Mouse (Mus musculus) hindbrain, embryonic 10.5 days (tissue): ENCODE results near the gene Ltn1. TPM values are rescaled to one million over a fixed set of nuclear protein-coding genes. Genes with fewer than 3 reads are reported as not detected.

Experiments used
- DNase-seq: peaks from one replicate; pipeline ENCODE4 v3.0.0-alpha.2; 2017; ENCODE audit warnings: low spot score
- H3K27ac ChIP-seq: fragments of 300-500 bp; sonication (generic); 2 replicates; pipeline ENCODE4 v1.5.1; 2016; ENCODE audit warnings: mild to moderate bottlenecking, moderate library complexity
- H3K27me3 ChIP-seq: fragments of 300-500 bp; sonication (generic); 2 replicates; pipeline ENCODE4 v1.6.1; 2016; ENCODE audit warnings: mild to moderate bottlenecking; ENCODE audit not compliant: poor library complexity, insufficient read depth, severe bottlenecking
- H3K36me3 ChIP-seq: fragments of 300-500 bp; sonication (generic); 2 replicates; pipeline ENCODE4 v1.6.1; 2016; ENCODE audit warnings: mild to moderate bottlenecking, moderate library complexity
- H3K4me1 ChIP-seq: fragments of 300-500 bp; sonication (generic); replicated peaks from 2 replicates; pipeline ENCODE4 v1.6.1; 2016; ENCODE audit warnings: mild to moderate bottlenecking
- H3K4me3 ChIP-seq: fragments of 300-500 bp; sonication (generic); 2 replicates; pipeline ENCODE4 v1.5.1; 2016; ENCODE audit warnings: mild to moderate bottlenecking, moderate library complexity
- H3K9me3 ChIP-seq: fragments of 300-500 bp; sonication (generic); 2 replicates; pipeline ENCODE4 v1.6.1; 2016; ENCODE audit warnings: mild to moderate bottlenecking, moderate library complexity
- WGBS: fragments of 180-500 bp; shearing (Covaris S2); methylation state at CpG from one replicate; pipeline ENCODE4 v1.1.7; 2016; 5-methylcytosine and 5-hydroxymethylcytosine counted together
- polyA plus RNA-seq: library from polyadenylated mRNA; unstranded; fragments of >200 nt; fragmentation: Nextera tagmentation; extraction: Ambion mirVana; gene quantifications from 2 replicates; pipeline ENCODE4 v1.2.1, GENCODE M21; 2016

Ltn1 gene
- polyA plus RNA-seq, 1 experiment from 2014 or later, result 27.6 TPM

- no peak overlapping the region for H3K4me3 ChIP-seq
- WGBS, result 90% methylated on average over 8 of the region's 8 CpGs
- no peaks in the 10 kb centered on the region for H3K36me3 ChIP-seq
- H3K4me1 ChIP-seq, result peaks cover 17% of the 10 kb centered on the region
- H3K27me3 ChIP-seq, result no peaks in the 10 kb centered on the region
- H3K27ac ChIP-seq, result no peak overlapping the region
- DNase-seq, result no peak
- no peaks in the 10 kb centered on the region for H3K9me3 ChIP-seq
Observed at GRCm38 (mm10) chr16:87438697-87439096, 6.3 kb upstream of the Ltn1 start.

DNA sequence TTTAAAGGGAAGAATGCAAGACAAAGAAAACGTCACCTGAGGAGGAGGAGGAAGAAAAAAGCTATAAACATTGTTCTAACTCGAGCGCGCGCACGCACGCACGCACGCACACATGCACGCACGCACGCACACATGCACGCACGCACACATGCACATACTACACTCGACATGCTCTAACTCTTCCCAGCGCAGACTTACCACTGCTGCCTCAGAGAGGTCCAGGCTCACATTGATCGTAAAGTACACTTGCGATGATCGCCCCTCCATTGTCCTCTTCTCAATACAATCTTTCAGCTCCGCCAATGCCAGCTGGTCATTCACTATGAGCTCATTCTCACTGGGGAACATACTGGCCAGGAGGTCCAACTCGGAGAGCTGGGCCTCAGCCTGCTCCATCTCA is 4.7 kb upstream of the Ltn1 start:
- Histone ChIP-seq H3K27ac (no peak overlapping the region), H3K36me3 (no peaks in the 10 kb centered on the region), H3K4me1 (peaks cover 17% of the 10 kb centered on the region), H3K9me3 (no peaks in the 10 kb centered on the region), H3K4me3 (no peak overlapping the region), H3K27me3 (no peaks in the 10 kb centered on the region)
- WGBS, result 94% methylated on average over 21 of the region's 21 CpGs
- no peak for DNase-seq

- Histone ChIP-seq H3K4me3 (no peak overlapping the region), H3K36me3 (no peaks in the 10 kb centered on the region), H3K4me1 (peaks cover 14% of the 10 kb centered on the region), H3K27ac (no peak overlapping the region), H3K27me3 (no peaks in the 10 kb centered on the region), H3K9me3 (no peaks in the 10 kb centered on the region)
- no peak for DNase-seq
- WGBS, result 83% methylated on average over 13 of the region's 13 CpGs
Observed at GRCm38 (mm10) chr16:87435411-87436205, 3.2 kb upstream of the Ltn1 start.

GRCm38 (mm10) chr16:87434946-87435345 is 2.5 kb upstream of the Ltn1 start:
- Histone ChIP-seq H3K4me1 (peaks cover 13% of the 10 kb centered on the region), H3K27ac (no peak overlapping the region), H3K36me3 (no peaks in the 10 kb centered on the region), H3K4me3 (no peak overlapping the region), H3K9me3 (no peaks in the 10 kb centered on the region), H3K27me3 (no peaks in the 10 kb centered on the region)
- 90% methylated on average over 6 of the region's 6 CpGs for WGBS
- no peak for DNase-seq

- Histone ChIP-seq H3K9me3 (no peaks in the 10 kb centered on the region), H3K36me3 (no peaks in the 10 kb centered on the region), H3K4me3 (no peak overlapping the region), H3K4me1 (peaks cover 8% of the 10 kb centered on the region), H3K27me3 (no peaks in the 10 kb centered on the region), H3K27ac (no peak overlapping the region)
- 95% methylated on average over 7 of the region's 7 CpGs for WGBS
- no peak for DNase-seq
Observed at GRCm38 (mm10) chr16:87434266-87434665, 1.9 kb upstream of the Ltn1 start.

- Histone ChIP-seq H3K27me3 (no peaks in the 10 kb centered on the region), H3K27ac (no peak overlapping the region), H3K4me1 (peaks cover 8% of the 10 kb centered on the region), H3K4me3 (no peak overlapping the region), H3K9me3 (no peaks in the 10 kb centered on the region; the same call in 1 of the 2 replicates), H3K36me3 (peaks cover 50% of the 10 kb centered on the region)
- no peak for DNase-seq
- WGBS, result 95% methylated on average over 8 of the region's 8 CpGs
Observed at GRCm38 (mm10) chr16:87427516-87427915, 4.9 kb downstream of the Ltn1 start.

DNA sequence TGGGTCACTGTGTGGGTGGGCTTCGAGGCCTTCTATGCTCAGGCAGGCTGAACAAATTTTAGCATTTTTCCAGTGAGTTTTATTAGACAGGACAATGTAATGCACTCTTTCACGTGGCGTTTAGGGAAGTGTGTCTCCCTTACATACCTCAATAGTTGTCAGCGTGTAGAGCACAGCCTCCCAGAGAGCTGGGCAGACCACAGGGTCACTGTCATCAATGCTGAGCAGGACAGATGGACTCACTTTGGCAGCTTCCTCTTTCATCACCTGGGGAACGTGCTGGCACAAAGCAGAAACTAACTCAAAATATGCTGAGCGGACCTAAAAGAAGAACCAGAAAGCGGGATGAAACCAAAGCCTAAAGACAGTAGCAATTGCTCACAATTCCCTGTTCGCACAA is 11.8 kb downstream of the Ltn1 start:
- WGBS, result 93% methylated on average over 8 of the region's 8 CpGs
- no peaks in the 10 kb centered on the region for H3K27me3 ChIP-seq
- H3K27ac ChIP-seq, result no peak overlapping the region
- no peaks in the 10 kb centered on the region for H3K4me1 ChIP-seq
- peaks cover 99% of the 10 kb centered on the region for H3K36me3 ChIP-seq
- no peak overlapping the region for H3K4me3 ChIP-seq
- H3K9me3 ChIP-seq, result peaks cover 15% of the 10 kb centered on the region
- no peak for DNase-seq

DNA sequence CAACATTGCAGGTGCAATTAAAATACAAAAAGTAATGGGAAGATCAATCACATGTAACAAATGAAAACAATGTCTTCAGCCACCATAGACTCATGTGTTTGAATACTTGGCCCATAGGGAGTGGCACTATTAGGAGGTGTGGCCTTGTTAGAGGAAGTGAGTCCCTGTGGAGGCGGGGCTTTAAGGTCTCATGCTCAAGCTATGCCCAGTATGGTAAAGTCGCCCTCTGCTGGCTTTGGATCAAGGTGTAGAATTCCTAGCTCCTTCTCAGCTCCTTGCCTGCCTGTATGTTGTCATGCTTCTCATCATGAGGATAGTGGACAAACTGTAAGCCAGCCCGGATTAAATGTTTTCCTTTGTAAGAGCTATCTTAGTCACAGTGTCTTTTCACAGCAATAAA is 27.4 kb downstream of the Ltn1 start:
- no peaks in the 10 kb centered on the region for H3K4me1 ChIP-seq
- H3K4me3 ChIP-seq, result no peak overlapping the region
- H3K9me3 ChIP-seq, result no peaks in the 10 kb centered on the region
- peaks cover 99% of the 10 kb centered on the region for H3K36me3 ChIP-seq
- no peaks in the 10 kb centered on the region for H3K27me3 ChIP-seq
- WGBS, result 83% methylated on average over 3 of the region's 3 CpGs
- DNase-seq, result no peak
- no peak overlapping the region for H3K27ac ChIP-seq

- Histone ChIP-seq H3K27me3 (no peaks in the 10 kb centered on the region), H3K9me3 (no peaks in the 10 kb centered on the region), H3K4me1 (no peaks in the 10 kb centered on the region), H3K36me3 (peaks cover 79% of the 10 kb centered on the region), H3K27ac (no peak overlapping the region), H3K4me3 (no peak overlapping the region)
- peak; percentile 50 for DNase-seq
- 58% methylated on average over 16 of the region's 16 CpGs for WGBS
Observed at GRCm38 (mm10) chr16:87393813-87394548, 38.4 kb downstream of the Ltn1 start.

GRCm38 (mm10) chr16:87387444-87387977 is 44.9 kb downstream of the Ltn1 start:
- H3K9me3 ChIP-seq, result no peaks in the 10 kb centered on the region
- DNase-seq, result no peak
- 96% methylated on average over 3 of the region's 3 CpGs for WGBS
- H3K36me3 ChIP-seq, result peaks cover 83% of the 10 kb centered on the region
- no peaks in the 10 kb centered on the region for H3K27me3 ChIP-seq
- H3K4me3 ChIP-seq, result no peak overlapping the region
- H3K27ac ChIP-seq, result no peak overlapping the region
- no peaks in the 10 kb centered on the region for H3K4me1 ChIP-seq

DNA sequence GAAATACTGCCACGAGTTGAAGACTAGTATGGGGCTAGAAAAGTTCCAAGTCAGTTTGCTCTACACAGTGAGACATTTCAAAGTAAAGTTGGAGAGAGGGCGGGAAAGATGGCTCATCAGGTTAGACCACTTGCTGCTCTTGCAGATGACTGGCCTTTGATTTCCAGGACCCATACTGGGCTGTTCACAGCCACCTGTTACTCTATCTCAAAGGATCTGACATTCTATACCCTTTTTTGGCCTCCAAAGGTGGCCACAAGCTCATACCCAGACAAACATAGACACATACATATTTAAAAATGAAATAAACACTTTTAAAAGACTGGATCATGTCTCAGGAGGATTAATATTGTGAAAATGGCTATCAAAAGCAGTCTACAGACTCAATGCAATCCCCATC is 48.0 kb downstream of the Ltn1 start:
- Histone ChIP-seq H3K4me1 (no peaks in the 10 kb centered on the region), H3K9me3 (no peaks in the 10 kb centered on the region), H3K36me3 (peaks cover 96% of the 10 kb centered on the region), H3K27ac (no peak overlapping the region), H3K27me3 (no peaks in the 10 kb centered on the region), H3K4me3 (no peak overlapping the region)
- no peak for DNase-seq
- 83% methylated on average over 2 of the region's 2 CpGs for WGBS

GRCm38 (mm10) chr16:87382996-87383395 is 49.4 kb downstream of the Ltn1 start:
- no peaks in the 10 kb centered on the region for H3K9me3 ChIP-seq
- no peaks in the 10 kb centered on the region for H3K27me3 ChIP-seq
- H3K36me3 ChIP-seq, result peaks cover 96% of the 10 kb centered on the region
- H3K4me1 ChIP-seq, result no peaks in the 10 kb centered on the region
- DNase-seq, result no peak
- no peak overlapping the region for H3K27ac ChIP-seq
- no peak overlapping the region for H3K4me3 ChIP-seq
- 94% methylated on average over 2 of the region's 2 CpGs for WGBS

GRCm38 (mm10) chr16:87366445-87366844 is 66.0 kb downstream of the Ltn1 start:
- Histone ChIP-seq H3K27me3 (no peaks in the 10 kb centered on the region), H3K36me3 (peaks cover 60% of the 10 kb centered on the region), H3K4me3 (no peak overlapping the region), H3K27ac (no peak overlapping the region), H3K4me1 (no peaks in the 10 kb centered on the region), H3K9me3 (no peaks in the 10 kb centered on the region)
- DNase-seq, result no peak
- 94% methylated on average over 6 of the region's 6 CpGs for WGBS
